Mouse (Mus musculus): Measurements from ENCODE around the gene Card6. TPM values are rescaled to one million over a fixed set of nuclear protein-coding genes. Genes with fewer than 3 reads are reported as not detected.

Gene Card6
- polyA plus RNA-seq (2015; fragmentation: Nextera tagmentation; extraction: Ambion mirVana) = 0.32 and 0.91 TPM in 2 replicates

DNA sequence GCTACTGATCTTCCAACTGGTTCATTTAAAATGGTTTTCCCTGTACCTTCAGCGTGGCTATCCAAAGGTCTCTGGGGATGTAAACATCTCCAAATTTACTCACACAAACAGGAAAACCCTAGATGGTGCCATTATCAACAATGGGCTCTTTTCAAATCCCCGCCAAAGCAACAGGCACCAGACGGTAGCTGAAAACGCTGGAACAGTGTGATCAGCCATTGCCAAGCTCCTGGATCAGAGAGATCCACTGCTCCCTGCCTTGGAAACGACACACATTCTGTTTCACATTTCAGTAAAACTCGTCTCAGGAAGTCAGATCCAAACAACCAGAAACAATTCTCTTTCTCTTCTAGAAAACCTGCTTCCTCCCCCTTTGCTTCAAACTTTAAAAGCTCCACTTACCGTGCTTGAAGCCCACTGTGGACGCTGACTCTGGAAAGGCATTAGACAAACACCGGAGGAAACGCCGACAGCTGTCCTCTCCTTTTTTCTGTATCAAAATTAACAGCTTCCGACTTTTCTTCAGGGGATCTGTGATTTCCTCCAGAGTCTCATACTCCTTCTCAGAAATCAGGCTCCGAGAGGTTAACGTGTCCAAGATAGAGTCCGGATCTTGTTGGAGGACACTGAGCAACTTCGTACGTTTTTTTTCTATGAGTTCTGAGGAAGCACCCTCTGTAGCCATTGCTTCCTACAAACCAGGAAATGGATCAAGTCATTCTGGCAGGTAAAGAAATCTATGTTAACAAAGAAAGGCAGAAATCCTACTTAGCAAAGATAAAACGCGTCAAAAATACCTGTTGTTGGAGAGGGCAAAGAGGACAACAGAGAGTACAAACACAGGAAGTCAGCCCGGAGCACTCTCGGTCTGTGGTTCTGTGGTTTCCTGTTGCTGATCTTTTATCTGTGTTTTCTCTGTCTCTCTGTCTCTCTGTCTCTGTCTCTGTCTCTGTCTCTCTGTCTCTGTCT, at the start of gene Card6:
TSS of gene Card6 (minus strand) at position 854 of the 969 bp plus-strand sequence.
- no peak for ATAC-seq (ENCODE audit: low FRiP score)
- 75% methylated on average over 21 of the region's 21 CpGs for WGBS
- no peaks in the 10 kb centered on the region for H3K9me3 ChIP-seq (replicated peaks)
- no peaks in the 10 kb centered on the region for H3K4me1 ChIP-seq
- no peak within 1 kb of the TSS; the same call in 1 of the 2 replicates for H3K27ac ChIP-seq (replicated peaks)
- H3K36me3 ChIP-seq = no peaks in the 10 kb centered on the region
- no peaks in the 10 kb centered on the region for H3K27me3 ChIP-seq (replicated peaks)
- no peak within 1 kb of the TSS for H3K9ac ChIP-seq (replicated peaks)
- peak within 1 kb of the TSS; percentile 8; the same call in 1 of the 2 replicates for H3K4me3 ChIP-seq (replicated peaks)
- H3K4me2 ChIP-seq = peak within 1 kb of the TSS; percentile 1; the same call in 1 of the 2 replicates

DNA sequence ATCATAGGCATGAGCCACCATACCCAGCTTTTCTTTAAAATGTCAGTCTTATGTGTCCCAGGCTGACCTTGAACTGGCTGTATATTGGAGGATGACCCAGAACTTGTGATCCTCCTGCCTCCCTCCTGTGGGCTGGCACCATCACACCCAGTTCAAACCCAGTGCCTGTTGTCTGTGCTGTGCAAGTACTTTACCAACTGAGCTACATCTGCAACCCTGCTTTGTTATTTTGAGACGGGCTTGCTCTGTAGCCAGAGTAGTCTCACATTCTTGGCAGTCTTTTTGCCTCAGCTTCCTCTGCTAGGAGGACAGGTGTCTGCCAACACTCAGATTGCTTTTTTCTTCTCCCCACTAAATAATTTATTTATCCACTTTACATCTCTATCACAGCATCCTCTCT, 49.0 kb upstream of the Card6 start:
- Histone ChIP-seq H3K27ac (replicated peaks) (no peak overlapping the region), H3K36me3 (0 out of 2 replicates have a peak, but pooled peaks cover 4% of the 10 kb centered on the region), H3K9ac (replicated peaks) (no peak overlapping the region), H3K9me3 (replicated peaks) (no peaks in the 10 kb centered on the region), H3K27me3 (replicated peaks) (no peaks in the 10 kb centered on the region), H3K4me2 (no peak overlapping the region), H3K4me1 (peaks cover 9% of the 10 kb centered on the region), H3K4me3 (replicated peaks) (no peak overlapping the region)
- WGBS = 67% methylated on average over 1 of the region's 1 CpGs
- no peak for ATAC-seq (ENCODE audit: low FRiP score)

DNA sequence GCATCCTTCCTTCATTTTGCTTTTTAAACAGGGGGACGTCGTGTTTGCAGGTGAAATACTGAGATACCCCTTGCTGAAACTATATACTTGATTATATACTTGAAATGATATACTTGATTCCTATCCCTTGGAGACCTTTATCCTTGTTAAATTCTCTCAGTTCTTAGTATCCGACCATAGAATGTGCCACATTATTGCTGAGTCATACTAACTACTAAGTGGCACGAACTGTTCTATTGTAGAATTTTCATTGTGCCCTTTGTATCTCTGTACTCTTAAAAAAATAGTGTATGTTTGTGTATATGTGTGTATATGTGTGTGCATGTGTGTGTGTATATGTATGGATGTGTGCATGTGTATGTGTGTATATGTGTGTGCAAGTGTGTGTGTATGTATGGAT, 48.0 kb upstream of the Card6 start:
- WGBS = 91% methylated on average over 4 of the region's 4 CpGs
- Histone ChIP-seq H3K27ac (replicated peaks) (no peak overlapping the region), H3K27me3 (replicated peaks) (no peaks in the 10 kb centered on the region), H3K36me3 (0 out of 2 replicates have a peak, but pooled peaks cover 4% of the 10 kb centered on the region), H3K4me1 (peaks cover 9% of the 10 kb centered on the region), H3K9ac (replicated peaks) (no peak overlapping the region), H3K9me3 (replicated peaks) (no peaks in the 10 kb centered on the region), H3K4me3 (replicated peaks) (no peak overlapping the region), H3K4me2 (no peak overlapping the region)
- ATAC-seq (ENCODE audit: low FRiP score) = no peak

DNA sequence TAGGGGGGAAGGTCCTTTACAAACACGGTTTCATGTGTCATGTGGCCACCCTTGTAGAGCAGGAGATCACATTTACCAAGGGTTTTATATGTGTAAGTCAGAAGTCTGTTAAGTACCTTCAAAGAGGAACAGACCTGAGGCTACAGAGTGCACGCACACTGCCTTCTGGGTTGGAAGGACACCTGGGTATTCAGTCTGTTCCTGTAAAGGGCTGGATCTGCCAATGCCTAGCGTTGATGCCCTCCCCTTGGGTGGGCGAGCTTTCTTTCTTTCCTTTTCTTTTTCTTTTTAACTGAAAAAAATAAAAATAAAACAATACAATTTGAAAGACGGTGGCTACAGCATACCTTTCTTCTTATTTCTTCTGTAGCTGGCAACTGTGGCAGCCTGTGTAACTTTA, 46.8 kb upstream of the Card6 start:
- H3K4me2 ChIP-seq = no peak overlapping the region
- no peak overlapping the region for H3K9ac ChIP-seq (replicated peaks)
- ATAC-seq (ENCODE audit: low FRiP score) = no peak
- no peaks in the 10 kb centered on the region for H3K36me3 ChIP-seq
- H3K4me3 ChIP-seq (replicated peaks) = no peak overlapping the region
- H3K4me1 ChIP-seq = peaks cover 9% of the 10 kb centered on the region
- H3K27ac ChIP-seq (replicated peaks) = no peak overlapping the region
- 61% methylated on average over 5 of the region's 5 CpGs for WGBS
- H3K9me3 ChIP-seq (replicated peaks) = no peaks in the 10 kb centered on the region
- H3K27me3 ChIP-seq (replicated peaks) = no peaks in the 10 kb centered on the region

DNA sequence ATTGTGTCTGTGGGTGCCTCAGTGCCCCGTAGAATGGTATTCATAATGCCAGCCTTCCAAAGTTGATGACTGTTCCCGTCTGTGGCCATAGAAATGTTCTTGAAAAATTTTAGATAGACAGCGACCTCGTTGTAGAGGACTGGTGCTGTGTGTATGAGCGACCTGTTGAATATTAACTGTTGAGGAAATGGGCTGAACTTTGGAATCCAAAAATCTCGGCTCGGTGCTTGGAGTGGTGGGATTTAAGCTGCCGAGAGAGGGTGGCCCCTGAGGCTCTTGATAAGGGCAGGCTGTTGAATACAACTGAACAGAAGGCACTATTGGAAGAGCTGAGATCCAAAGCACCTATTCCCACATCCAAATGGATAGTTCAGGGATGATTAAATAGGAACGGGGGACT, 46.3 kb upstream of the Card6 start:
- H3K4me1 ChIP-seq = peaks cover 11% of the 10 kb centered on the region
- no peak overlapping the region for H3K4me2 ChIP-seq
- H3K36me3 ChIP-seq = no peaks in the 10 kb centered on the region
- H3K9me3 ChIP-seq (replicated peaks) = no peaks in the 10 kb centered on the region
- ATAC-seq (ENCODE audit: low FRiP score) = no peak
- H3K27ac ChIP-seq (replicated peaks) = no peak overlapping the region
- H3K4me3 ChIP-seq (replicated peaks) = no peak overlapping the region
- WGBS = 91% methylated on average over 9 of the region's 9 CpGs
- no peaks in the 10 kb centered on the region for H3K27me3 ChIP-seq (replicated peaks)
- H3K9ac ChIP-seq (replicated peaks) = no peak overlapping the region

DNA sequence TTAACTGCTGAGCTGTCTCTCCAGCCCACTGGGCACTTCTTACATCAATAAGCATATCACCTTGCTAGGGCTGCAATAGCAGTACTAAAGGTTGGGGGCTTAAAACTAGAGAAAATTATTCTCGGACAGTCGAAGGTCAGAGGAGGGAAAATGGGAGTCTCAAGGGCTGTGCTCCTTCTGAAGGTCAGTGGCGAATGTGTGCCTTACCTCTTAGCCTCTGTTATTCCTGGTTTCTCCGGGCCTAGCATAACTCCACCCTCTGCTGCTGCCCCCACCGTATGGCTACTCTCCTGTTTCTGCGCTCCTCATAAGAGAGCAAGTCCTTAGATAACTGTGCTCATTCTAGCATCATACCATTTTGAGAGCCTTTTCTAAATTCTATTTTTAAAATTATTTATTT, 43.8 kb upstream of the Card6 start:
- H3K27me3 ChIP-seq (replicated peaks) = no peaks in the 10 kb centered on the region
- H3K27ac ChIP-seq (replicated peaks) = no peak overlapping the region
- no peak for ATAC-seq (ENCODE audit: low FRiP score)
- H3K4me1 ChIP-seq = peaks cover 24% of the 10 kb centered on the region
- no peak overlapping the region for H3K4me2 ChIP-seq
- no peak overlapping the region for H3K4me3 ChIP-seq (replicated peaks)
- 93% methylated on average over 6 of the region's 6 CpGs for WGBS
- no peaks in the 10 kb centered on the region for H3K36me3 ChIP-seq
- no peak overlapping the region for H3K9ac ChIP-seq (replicated peaks)
- H3K9me3 ChIP-seq (replicated peaks) = no peaks in the 10 kb centered on the region

DNA sequence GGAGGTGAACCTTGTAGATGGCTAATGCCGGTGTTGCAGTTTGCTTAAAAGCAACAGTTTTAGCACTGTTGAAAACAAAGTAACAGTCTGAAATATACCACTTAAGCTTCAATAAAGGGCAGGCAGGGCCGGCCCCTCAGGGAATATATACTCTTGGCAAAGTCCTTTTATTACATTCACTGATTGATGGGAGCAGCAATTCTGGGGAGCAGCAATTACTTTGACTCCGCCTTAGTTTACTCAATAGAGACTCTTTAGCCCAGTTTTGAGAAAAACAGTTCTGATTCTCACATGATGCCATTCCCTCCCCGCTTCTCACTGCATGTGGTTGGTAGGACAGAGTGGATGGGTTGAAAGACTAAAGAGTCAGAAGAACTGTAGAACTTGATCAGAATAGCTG, 40.8 kb upstream of the Card6 start:
- no peak for ATAC-seq (ENCODE audit: low FRiP score)
- WGBS = 26% methylated on average over 4 of the region's 4 CpGs
- no peak overlapping the region for H3K9ac ChIP-seq (replicated peaks)
- H3K36me3 ChIP-seq = no peaks in the 10 kb centered on the region
- H3K9me3 ChIP-seq (replicated peaks) = no peaks in the 10 kb centered on the region
- H3K27me3 ChIP-seq (replicated peaks) = no peaks in the 10 kb centered on the region
- H3K4me3 ChIP-seq (replicated peaks) = no peak overlapping the region
- no peak overlapping the region for H3K27ac ChIP-seq (replicated peaks)
- H3K4me2 ChIP-seq = no peak overlapping the region
- peaks cover 34% of the 10 kb centered on the region for H3K4me1 ChIP-seq

DNA sequence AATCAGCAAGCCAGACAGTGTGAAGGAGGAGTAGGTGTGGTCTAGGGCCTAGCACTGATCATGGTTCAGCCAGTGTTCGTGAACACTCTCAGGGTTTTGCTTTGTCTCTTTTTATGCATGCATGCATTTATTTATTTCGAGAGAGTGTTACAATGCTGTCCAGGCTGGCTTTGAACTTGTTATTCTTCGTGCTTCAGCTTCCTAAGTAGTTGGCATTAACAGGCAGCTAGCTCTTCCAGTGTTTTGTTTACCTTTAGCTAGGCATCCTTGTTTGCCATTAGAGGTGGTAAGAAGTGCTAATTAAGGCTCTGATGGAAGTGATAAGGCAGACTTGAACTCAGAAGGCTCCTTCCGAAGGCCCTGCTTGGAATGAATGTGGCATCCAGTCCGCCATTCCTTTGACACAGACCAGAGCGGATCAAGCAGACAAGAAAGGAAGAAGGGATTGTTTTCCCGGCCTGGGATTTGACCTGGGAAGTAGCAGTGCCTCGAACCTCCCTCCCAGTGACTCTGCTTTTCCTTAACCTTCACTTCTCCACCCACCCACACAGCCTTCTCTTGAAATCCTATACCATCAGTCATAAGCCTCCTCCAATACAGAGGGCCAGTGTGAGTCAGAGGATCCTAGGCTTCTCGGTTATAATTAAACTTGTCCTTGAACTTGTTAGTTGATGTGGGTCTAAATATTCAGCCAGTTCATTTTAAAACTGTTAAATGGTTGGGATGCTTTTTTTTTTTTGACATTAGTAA, 37.0 kb upstream of the Card6 start:
- ATAC-seq (ENCODE audit: low FRiP score) = no peak
- no peak overlapping the region for H3K27ac ChIP-seq (replicated peaks)
- H3K4me2 ChIP-seq = peak overlapping the region; percentile 67
- peaks cover 34% of the 10 kb centered on the region for H3K4me1 ChIP-seq
- H3K4me3 ChIP-seq (replicated peaks) = peak overlapping the region; percentile 82
- 58% methylated on average over 9 of the region's 9 CpGs for WGBS
- H3K27me3 ChIP-seq (replicated peaks) = no peaks in the 10 kb centered on the region
- no peaks in the 10 kb centered on the region for H3K9me3 ChIP-seq (replicated peaks)
- H3K9ac ChIP-seq (replicated peaks) = 0 out of 2 replicates have a peak overlapping the region, but pooled peaks have one; percentile 23
- no peaks in the 10 kb centered on the region for H3K36me3 ChIP-seq

DNA sequence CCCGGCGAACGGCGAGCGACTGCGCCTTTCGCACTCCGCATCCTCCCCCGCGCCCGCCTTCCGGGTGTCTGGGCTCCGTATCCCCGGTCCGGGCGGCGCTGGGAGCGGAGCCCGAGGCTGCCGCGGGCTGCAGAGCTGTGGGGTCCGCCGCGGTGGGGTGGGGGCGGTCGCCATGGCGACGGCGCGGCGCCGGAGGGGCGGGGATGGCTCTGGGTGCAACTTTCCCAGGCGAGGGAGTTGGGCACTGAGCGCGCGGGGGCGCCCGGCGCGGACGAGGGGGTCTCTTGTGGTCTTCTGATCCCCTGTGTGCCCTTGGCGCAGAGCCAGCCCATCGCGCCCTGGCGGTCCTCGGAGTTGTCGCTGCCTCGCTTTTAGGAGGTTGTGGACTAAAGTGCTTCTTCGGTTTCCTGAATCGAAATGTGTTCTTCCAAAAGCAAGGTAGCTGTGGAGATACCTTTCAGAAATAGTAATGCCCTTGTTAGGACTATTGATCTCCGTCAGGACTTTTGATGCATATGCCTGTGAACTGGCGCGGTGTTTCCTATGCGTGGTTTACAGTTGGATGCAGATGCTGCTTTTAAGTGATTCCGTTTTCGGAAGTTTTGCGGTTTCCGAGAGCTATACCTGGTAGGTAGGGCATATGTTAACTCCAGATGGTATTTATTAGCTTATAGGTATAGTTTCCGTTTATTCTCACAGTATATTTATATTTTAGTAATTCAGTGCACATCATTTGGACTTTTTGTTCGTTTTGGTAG, 35.9 kb upstream of the Card6 start:
- peak; percentile 92 for ATAC-seq (ENCODE audit: low FRiP score)
- Histone ChIP-seq H3K9me3 (replicated peaks) (no peaks in the 10 kb centered on the region), H3K4me1 (peaks cover 27% of the 10 kb centered on the region), H3K9ac (replicated peaks) (peak overlapping the region; percentile 67), H3K4me3 (replicated peaks) (peak overlapping the region; percentile 82), H3K27ac (replicated peaks) (peak overlapping the region; percentile 92), H3K27me3 (replicated peaks) (no peaks in the 10 kb centered on the region), H3K4me2 (peak overlapping the region; percentile 67), H3K36me3 (no peaks in the 10 kb centered on the region)
- under 1% methylated on average over 58 of the region's 61 CpGs for WGBS

DNA sequence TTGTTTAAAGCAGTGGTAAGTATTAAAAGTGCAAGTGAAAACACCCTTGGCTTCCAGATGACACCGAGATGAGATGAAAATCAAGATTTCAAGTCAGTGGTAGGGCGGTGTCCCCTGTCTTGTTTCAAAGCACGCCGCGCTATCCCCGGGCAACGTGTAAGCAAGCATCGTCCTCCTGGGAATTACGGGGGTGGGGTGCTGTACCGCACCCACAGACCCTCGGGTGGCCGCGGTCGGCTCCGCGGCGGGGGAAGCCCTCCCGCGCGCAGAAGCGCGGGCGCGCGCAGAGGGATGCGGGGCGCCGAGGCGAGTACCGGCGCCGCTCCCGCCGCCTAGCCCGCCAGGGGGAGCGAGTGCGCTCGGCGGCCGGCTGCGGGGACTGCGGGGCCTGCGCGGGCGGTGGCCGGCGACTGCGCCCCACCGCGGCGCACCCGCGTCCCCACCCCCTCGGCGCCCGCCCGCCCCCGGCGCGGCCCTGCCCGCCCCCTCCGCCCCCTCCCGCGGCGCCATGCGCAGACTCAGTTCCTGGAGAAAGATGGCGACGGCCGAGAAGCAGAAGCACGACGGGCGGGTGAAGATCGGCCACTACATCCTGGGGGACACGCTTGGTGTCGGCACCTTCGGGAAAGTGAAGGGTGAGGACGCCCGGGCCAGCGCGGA, 35.2 kb upstream of the Card6 start, which contains the start of gene Prkaa1:
TSS of gene Prkaa1 (plus strand) at position 501 of the 660 bp plus-strand sequence.
- peak within 1 kb of the TSS; percentile 67 for H3K4me2 ChIP-seq
- under 1% methylated on average over 46 of the region's 80 CpGs for WGBS
- H3K27ac ChIP-seq (replicated peaks) = peak within 1 kb of the TSS; percentile 92
- H3K4me1 ChIP-seq = peaks cover 20% of the 10 kb centered on the region
- H3K36me3 ChIP-seq = no peaks in the 10 kb centered on the region
- peak; percentile 94 for ATAC-seq (ENCODE audit: low FRiP score)
- peak within 1 kb of the TSS; percentile 82 for H3K4me3 ChIP-seq (replicated peaks)
- H3K9ac ChIP-seq (replicated peaks) = peak within 1 kb of the TSS; percentile 67
- no peaks in the 10 kb centered on the region for H3K27me3 ChIP-seq (replicated peaks)
- no peaks in the 10 kb centered on the region for H3K9me3 ChIP-seq (replicated peaks)

DNA sequence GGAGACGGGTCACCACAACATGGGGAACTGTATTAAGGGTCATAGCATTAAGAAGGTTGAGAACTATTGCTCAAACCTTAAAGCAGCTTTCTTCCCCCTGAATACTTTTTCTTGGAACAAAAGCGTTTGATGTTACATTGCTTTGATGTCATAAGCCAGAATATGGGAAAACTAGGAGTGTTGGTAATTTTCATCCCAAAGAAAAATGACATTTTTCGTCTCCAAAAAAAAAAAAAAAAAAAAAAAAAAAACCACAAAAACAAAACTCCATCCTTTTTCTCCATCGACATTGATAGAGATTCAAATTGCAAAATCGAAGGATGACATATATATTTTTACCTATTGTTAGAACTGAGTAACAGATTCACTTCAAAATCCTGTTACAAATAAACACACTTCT, 34.4 kb upstream of the Card6 start:
- Histone ChIP-seq H3K9ac (replicated peaks) (no peak overlapping the region), H3K27me3 (replicated peaks) (no peaks in the 10 kb centered on the region), H3K4me1 (peaks cover 18% of the 10 kb centered on the region), H3K4me3 (replicated peaks) (no peak overlapping the region), H3K36me3 (no peaks in the 10 kb centered on the region), H3K27ac (replicated peaks) (no peak overlapping the region), H3K9me3 (replicated peaks) (no peaks in the 10 kb centered on the region), H3K4me2 (peak overlapping the region; percentile 67)
- no peak for ATAC-seq (ENCODE audit: low FRiP score)
- 78% methylated on average over 5 of the region's 5 CpGs for WGBS
